Mouse (Mus musculus): ENCODE measurements around the gene 4930523C07Rik.

- TF ChIP-seq CTCF (IDR thresholded peaks at IDR 0.05; ENCODE audit: borderline replicate concordance, insufficient read depth, low read length) (no peak), POLR2A (IDR thresholded peaks at IDR 0.05; ENCODE audit: low read depth, low read length) (no peak)
These were observed 64.4 kb downstream of the 4930523C07Rik start for GRCm38 (mm10) chr1:160108604-160109003.

Measured in embryonic fibroblast, embryonic 13.5 days (primary cell).